Mouse (Mus musculus) hindbrain, embryonic 10.5 days (tissue): ENCODE measurements around the gene Lyrm9. TPM values are rescaled to one million over a fixed set of nuclear protein-coding genes. Genes with fewer than 3 reads are reported as not detected.

Source experiments
- DNase-seq: peaks from one replicate; pipeline ENCODE4 v3.0.0-alpha.2; 2017; ENCODE audit warnings: low spot score
- H3K27ac ChIP-seq: fragments of 300-500 bp; sonication (generic); 2 replicates; pipeline ENCODE4 v1.5.1; 2016; ENCODE audit warnings: mild to moderate bottlenecking, moderate library complexity
- H3K27me3 ChIP-seq: fragments of 300-500 bp; sonication (generic); 2 replicates; pipeline ENCODE4 v1.6.1; 2016; ENCODE audit warnings: mild to moderate bottlenecking; ENCODE audit not compliant: poor library complexity, insufficient read depth, severe bottlenecking
- H3K36me3 ChIP-seq: fragments of 300-500 bp; sonication (generic); 2 replicates; pipeline ENCODE4 v1.6.1; 2016; ENCODE audit warnings: mild to moderate bottlenecking, moderate library complexity
- H3K4me1 ChIP-seq: fragments of 300-500 bp; sonication (generic); replicated peaks from 2 replicates; pipeline ENCODE4 v1.6.1; 2016; ENCODE audit warnings: mild to moderate bottlenecking
- H3K4me3 ChIP-seq: fragments of 300-500 bp; sonication (generic); 2 replicates; pipeline ENCODE4 v1.5.1; 2016; ENCODE audit warnings: mild to moderate bottlenecking, moderate library complexity
- H3K9me3 ChIP-seq: fragments of 300-500 bp; sonication (generic); 2 replicates; pipeline ENCODE4 v1.6.1; 2016; ENCODE audit warnings: mild to moderate bottlenecking, moderate library complexity
- WGBS: fragments of 180-500 bp; shearing (Covaris S2); methylation state at CpG from one replicate; pipeline ENCODE4 v1.1.7; 2016; 5-methylcytosine and 5-hydroxymethylcytosine counted together
- polyA plus RNA-seq: library from polyadenylated mRNA; unstranded; fragments of >200 nt; fragmentation: Nextera tagmentation; extraction: Ambion mirVana; gene quantifications from 2 replicates; pipeline ENCODE4 v1.2.1, GENCODE M21; 2016

The Lyrm9 gene
- polyA plus RNA-seq, 1 experiment from 2014 or later, result 19.8 TPM

DNA sequence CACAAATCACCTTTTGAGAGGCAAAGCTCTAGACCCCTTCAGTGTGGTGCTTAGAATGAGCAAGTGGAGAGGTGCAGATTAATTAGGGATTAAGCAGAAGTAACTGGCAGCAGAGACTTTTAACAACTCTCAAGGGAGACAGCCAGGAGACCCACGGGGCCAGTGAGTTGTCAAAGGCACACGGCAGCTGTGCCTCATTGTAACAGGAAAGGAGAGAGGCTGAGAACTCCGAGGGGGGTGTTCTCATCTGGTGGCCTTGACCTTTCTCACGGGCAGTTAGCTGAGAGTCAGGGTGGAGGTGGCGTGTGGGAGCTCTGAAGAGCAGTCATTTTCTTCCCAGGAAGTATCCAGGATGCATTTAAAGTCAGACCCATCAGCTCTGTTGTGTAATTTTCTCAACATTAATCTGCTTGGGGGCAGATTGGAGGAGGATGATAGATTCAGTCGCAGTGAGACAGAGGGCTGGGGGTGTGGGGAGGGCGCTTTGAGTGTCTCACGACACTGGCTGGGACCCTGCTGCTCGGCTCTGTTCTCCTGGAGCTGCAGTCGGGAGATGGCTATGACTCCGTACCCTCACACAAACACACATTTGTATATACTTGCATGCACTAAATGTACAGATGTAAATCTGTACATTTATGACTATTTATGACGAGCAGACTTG, 5.9 kb upstream of the Lyrm9 start:
- 45% methylated on average over 12 of the region's 12 CpGs for WGBS
- no peak for DNase-seq
- Histone ChIP-seq H3K36me3 (no peaks in the 10 kb centered on the region), H3K4me1 (peaks cover 61% of the 10 kb centered on the region), H3K4me3 (no peak overlapping the region), H3K27ac (peak overlapping the region; percentile 66; the same call in 1 of the 2 replicates), H3K9me3 (no peaks in the 10 kb centered on the region), H3K27me3 (peaks cover 31% of the 10 kb centered on the region)

DNA sequence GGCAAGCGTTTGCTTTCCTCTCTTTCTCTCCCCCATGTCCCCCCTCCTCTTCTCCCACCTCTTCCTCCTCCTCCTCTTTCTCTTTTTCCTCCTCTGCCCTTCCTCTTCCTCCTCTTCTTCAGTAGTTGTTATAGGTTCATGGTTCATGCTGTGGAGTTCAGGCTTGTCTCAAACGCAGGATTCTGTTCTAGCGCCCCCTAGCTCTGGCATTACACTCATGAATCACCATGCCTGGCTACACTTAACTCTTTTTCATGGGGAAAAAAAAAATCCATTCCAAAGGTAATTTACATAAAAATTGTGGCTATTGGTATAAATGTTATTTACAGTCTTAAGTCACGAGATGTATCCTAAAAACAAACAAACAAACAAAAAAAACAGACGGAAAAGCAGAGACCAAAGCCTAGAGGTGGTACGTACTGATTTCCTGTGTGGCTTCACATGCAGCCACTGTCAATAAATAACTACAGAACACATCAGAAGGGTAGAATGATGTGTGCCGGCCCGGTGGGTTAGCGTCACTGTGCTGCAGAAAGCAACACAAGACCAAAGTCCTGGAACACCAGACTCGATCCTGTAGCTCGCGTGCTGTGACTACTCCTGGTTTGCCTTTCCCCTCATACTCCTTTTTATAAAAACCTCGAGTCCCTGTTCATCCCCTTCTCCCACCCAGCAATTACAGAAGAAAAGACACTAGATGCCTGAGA, 3.4 kb upstream of the Lyrm9 start:
- no peak for DNase-seq
- no peak overlapping the region for H3K27ac ChIP-seq
- no peaks in the 10 kb centered on the region for H3K36me3 ChIP-seq
- peaks cover 64% of the 10 kb centered on the region for H3K4me1 ChIP-seq
- no peak overlapping the region for H3K4me3 ChIP-seq
- WGBS, result 56% methylated on average over 13 of the region's 13 CpGs
- H3K9me3 ChIP-seq, result no peaks in the 10 kb centered on the region
- H3K27me3 ChIP-seq, result peaks cover 25% of the 10 kb centered on the region

DNA sequence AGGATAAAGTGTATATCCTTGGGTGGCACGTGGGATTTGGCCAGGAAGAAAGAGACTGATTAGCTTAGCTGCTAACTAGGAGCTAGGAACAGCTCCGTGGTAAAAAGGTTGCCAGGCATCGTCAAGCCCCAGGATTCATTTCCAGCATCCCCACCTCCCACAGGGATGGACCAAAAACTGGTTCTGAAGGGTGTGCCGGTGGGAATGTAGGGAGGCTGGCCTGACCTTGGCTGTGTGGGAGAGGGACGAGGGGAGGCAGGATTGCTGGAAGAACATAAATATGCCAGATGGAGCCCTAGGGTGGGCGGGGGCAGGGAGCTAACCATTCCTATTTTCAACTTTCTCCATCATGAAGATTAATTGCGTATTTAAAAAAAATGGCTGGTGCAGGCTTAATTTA, 1.2 kb downstream of the Lyrm9 start:
- H3K4me1 ChIP-seq, result peaks cover 78% of the 10 kb centered on the region
- no peaks in the 10 kb centered on the region for H3K36me3 ChIP-seq
- H3K27ac ChIP-seq, result peak overlapping the region; percentile 87; the same call in 1 of the 2 replicates
- DNase-seq, result no peak
- H3K9me3 ChIP-seq, result no peaks in the 10 kb centered on the region
- no peaks in the 10 kb centered on the region for H3K27me3 ChIP-seq
- peak overlapping the region; percentile 61 for H3K4me3 ChIP-seq
- 44% methylated on average over 7 of the region's 7 CpGs for WGBS

DNA sequence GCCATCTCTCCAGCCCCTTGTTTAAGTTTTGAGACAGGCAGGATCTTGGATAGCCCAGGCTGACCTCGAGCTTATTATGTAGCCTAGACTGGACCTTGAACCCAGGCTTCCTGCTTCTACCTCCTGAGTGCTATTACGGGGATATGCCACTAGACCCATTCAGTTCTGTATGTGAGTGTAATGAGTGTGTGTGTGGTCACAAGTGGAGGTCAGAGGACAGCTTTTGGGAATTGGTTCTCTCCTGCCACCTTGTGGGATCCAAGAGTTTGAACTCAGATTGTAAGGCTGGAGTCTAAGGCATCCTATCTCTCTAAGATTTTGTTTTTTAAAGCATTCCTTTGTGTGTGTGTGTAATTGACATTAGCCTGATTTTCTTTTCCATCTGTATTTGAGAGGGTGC, 2.0 kb downstream of the Lyrm9 start:
- 50% methylated on average over 2 of the region's 2 CpGs for whole genome bisulfite sequencing
- Histone ChIP-seq H3K27ac (no peak overlapping the region), H3K27me3 (no peaks in the 10 kb centered on the region), H3K36me3 (no peaks in the 10 kb centered on the region), H3K4me3 (no peak overlapping the region), H3K4me1 (peaks cover 83% of the 10 kb centered on the region), H3K9me3 (no peaks in the 10 kb centered on the region)
- no peak for DNase-seq

DNA sequence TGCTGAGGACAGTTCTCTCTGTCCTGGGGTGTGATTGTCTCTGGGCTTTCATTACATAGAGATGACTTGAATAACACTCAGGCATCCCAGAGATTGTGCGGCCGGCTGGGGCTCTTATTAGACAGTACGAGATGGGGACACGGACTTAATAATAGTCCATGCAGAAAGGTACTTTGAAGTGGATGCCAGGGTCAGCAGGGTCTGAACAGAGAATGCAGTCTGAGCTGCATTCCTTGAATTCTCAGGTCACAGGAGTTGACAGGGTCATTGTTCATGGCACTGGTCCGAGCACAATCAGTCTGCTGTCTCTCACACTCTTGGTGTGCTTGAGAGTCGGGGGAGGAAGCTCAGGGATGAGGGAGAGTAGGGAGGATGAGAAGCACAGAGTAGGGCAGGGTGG, 3.0 kb downstream of the Lyrm9 start:
- Histone ChIP-seq H3K9me3 (no peaks in the 10 kb centered on the region), H3K27ac (peak overlapping the region; percentile 62; the same call in 1 of the 2 replicates), H3K4me3 (no peak overlapping the region), H3K27me3 (no peaks in the 10 kb centered on the region), H3K4me1 (peaks cover 76% of the 10 kb centered on the region), H3K36me3 (no peaks in the 10 kb centered on the region)
- 2% methylated on average over 6 of the region's 6 CpGs for WGBS
- peak; percentile 54 for DNase-seq

DNA sequence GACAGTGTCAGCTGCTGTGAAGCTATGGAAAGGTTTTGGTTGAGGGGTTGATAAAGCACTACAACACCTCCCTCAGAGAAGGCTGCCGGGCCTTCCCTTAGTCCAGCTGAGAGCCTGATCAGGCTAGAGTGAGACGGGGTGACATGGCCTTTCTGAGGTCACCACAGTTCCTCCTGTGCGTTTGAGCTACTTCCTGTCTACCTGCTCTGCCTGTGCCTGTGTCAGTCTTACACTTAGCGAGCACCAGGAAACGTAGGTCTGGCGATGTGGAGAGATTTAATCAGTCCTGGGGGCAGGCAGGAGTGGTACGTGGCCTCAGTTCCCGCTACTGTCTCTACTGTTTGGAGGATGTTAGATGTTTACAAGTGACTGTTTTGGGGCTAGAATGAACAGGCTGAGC, 3.8 kb downstream of the Lyrm9 start:
- Histone ChIP-seq H3K27me3 (no peaks in the 10 kb centered on the region), H3K27ac (peak overlapping the region; percentile 62), H3K36me3 (no peaks in the 10 kb centered on the region), H3K4me3 (no peak overlapping the region), H3K9me3 (no peaks in the 10 kb centered on the region), H3K4me1 (peaks cover 72% of the 10 kb centered on the region)
- DNase-seq, result no peak
- WGBS, result 59% methylated on average over 8 of the region's 8 CpGs

DNA sequence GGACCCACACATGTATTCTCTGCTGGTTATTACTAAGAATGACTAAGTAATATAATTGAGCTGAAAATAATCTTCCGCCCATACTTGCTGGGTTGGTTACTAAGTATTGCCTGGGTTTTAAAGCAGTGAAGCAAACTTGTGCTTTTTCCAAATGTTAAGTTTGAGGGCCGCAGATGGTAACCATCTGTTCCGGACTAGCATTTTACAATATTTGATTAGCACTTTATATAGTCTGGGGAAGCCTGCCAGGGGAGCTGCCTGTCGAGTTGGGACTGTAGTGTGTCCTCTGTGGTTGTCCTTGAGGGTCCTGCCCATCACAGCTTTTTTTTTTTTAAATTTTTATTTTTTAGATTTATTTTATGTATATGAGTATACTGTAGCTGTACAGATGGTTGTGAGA, 5.3 kb downstream of the Lyrm9 start:
- no peaks in the 10 kb centered on the region for H3K9me3 ChIP-seq
- no peak overlapping the region for H3K4me3 ChIP-seq
- H3K27ac ChIP-seq, result no peak overlapping the region; the same call in 1 of the 2 replicates
- WGBS, result 82% methylated on average over 4 of the region's 4 CpGs
- peaks cover 4% of the 10 kb centered on the region; the same call in 1 of the 2 replicates for H3K27me3 ChIP-seq
- DNase-seq, result no peak
- no peaks in the 10 kb centered on the region for H3K36me3 ChIP-seq
- peaks cover 60% of the 10 kb centered on the region for H3K4me1 ChIP-seq

DNA sequence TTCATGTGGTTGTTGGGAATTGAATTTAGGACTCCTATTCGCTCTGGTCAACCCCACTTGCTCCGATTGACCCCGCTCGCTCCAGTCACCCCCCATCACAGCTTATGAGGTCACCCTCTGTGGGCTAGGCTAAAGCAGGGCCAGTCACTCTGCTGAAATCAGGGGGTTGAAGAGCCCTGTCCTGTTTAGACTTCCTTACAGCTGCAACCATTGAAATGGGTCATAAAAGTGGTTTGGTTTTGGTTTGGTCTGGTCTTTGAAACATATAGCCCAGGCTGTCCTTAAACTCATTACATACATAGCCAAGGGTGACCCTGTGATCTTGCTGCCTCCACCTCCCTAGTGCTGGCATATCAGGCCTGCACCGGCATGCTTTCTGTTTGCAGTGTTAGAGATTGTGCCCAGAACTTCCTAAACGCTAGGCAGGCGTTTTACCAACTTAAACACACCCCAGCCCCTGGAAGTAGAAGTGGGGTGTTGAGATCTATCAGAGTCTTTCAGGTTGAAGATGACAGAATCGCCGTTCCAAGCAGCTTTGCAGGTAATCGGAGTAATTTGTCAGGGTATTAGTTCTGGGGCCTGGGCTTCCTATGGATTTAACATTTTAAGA, 5.8 kb downstream of the Lyrm9 start:
- Histone ChIP-seq H3K4me3 (no peak overlapping the region), H3K4me1 (peaks cover 55% of the 10 kb centered on the region), H3K9me3 (no peaks in the 10 kb centered on the region), H3K27me3 (peaks cover 4% of the 10 kb centered on the region; the same call in 1 of the 2 replicates), H3K27ac (peak overlapping the region; percentile 59; the same call in 1 of the 2 replicates), H3K36me3 (no peaks in the 10 kb centered on the region)
- WGBS, result 93% methylated on average over 10 of the region's 10 CpGs
- no peak for DNase-seq

DNA sequence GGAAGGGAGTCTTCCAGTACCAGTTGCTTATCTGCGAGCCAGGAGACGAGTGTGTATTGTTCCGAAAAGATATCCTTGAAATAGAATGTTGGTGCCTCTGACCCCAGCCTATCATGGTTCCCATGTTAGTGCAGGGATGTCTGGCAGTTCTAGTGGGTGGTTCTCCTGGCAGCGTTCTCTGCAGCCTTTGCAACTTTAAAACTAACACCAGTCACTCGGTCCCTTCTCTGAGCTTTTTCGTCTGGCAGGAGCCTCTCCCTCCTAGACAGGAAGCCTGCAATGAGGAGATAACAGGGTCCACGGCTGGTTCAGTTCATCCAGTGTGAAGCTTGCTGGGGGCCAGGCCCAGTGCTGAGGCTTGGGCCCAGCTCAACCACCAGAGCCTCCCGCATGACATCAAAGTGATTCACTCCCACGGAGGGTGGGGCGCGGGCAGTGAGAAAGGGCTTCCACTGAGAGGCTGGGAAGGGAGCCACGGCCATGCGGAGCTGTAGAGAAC, 6.5 kb downstream of the Lyrm9 start:
- H3K36me3 ChIP-seq, result no peaks in the 10 kb centered on the region
- H3K4me1 ChIP-seq, result peaks cover 48% of the 10 kb centered on the region
- DNase-seq, result no peak
- no peaks in the 10 kb centered on the region for H3K9me3 ChIP-seq
- no peak overlapping the region for H3K4me3 ChIP-seq
- H3K27me3 ChIP-seq, result peaks cover 4% of the 10 kb centered on the region; the same call in 1 of the 2 replicates
- peak overlapping the region; percentile 62 for H3K27ac ChIP-seq
- WGBS, result 75% methylated on average over 13 of the region's 13 CpGs

DNA sequence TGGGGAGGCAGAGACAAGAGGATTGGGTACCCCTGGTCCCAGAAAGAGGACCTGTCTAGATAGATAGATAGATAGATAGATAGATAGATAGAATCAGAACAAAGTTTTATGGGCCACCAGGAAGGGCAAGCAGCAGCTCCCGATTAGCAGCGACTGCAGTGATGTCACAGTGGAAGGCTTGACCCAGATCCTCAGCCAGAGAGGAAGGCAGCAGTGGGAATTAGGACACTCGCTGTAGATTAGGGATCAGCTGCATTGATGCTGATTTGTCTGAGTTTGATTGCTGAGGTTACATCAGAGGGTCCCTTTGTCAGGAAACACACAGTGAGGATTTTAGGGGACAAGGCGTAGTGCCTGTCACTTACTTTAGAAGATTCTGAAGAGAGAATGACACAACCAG, 10.1 kb downstream of the Lyrm9 start:
- Histone ChIP-seq H3K27me3 (peaks cover 4% of the 10 kb centered on the region; the same call in 1 of the 2 replicates), H3K36me3 (peaks cover 18% of the 10 kb centered on the region), H3K4me1 (peaks cover 18% of the 10 kb centered on the region), H3K27ac (no peak overlapping the region), H3K9me3 (no peaks in the 10 kb centered on the region), H3K4me3 (no peak overlapping the region)
- 86% methylated on average over 4 of the region's 4 CpGs for WGBS
- no peak for DNase-seq

DNA sequence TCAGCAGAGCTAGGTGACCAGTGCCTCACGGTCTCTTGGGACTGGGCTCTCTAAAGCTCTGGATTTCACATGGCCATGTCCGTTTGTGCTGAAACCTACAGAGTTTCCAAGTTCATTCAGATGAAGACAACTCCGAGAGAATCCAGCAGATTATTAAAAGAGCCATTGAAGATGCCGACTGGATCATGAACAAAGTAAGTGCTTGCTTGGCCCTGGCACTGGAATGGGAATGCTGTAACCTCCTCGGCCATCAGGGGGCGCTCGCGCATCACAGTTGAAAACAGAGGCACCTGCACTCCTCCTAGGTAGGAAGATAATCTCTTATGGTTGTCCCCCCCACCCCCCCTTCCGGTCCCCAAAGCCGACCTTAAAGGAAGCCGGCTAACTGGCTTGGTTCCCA, 11.6 kb downstream of the Lyrm9 start:
- Histone ChIP-seq H3K9me3 (no peaks in the 10 kb centered on the region), H3K4me3 (no peak overlapping the region), H3K27me3 (peaks cover 4% of the 10 kb centered on the region; the same call in 1 of the 2 replicates), H3K27ac (no peak overlapping the region), H3K36me3 (peaks cover 18% of the 10 kb centered on the region), H3K4me1 (peaks cover 4% of the 10 kb centered on the region)
- 14% methylated on average over 11 of the region's 11 CpGs for WGBS
- DNase-seq, result peak; percentile 75

DNA sequence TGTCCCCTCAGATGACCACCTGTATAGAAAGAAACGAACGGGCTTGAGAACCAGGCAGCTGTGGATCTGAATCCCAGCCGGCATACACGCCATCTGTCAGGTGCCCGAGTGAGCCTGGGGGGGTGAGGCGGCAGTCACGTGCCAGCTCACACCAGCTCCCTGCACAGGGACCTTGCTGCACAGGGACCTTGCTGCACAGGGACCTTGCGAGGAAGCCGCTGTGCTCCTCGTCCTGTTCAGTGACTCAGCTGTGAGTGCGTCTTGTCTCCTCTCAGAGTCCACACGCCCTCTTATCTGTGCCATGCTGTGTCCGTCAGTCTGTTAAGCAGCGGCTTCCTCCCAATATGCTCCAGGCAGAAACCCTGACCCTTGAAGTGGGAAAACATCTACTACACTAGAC, 13.1 kb downstream of the Lyrm9 start:
- 90% methylated on average over 14 of the region's 14 CpGs for WGBS

DNA sequence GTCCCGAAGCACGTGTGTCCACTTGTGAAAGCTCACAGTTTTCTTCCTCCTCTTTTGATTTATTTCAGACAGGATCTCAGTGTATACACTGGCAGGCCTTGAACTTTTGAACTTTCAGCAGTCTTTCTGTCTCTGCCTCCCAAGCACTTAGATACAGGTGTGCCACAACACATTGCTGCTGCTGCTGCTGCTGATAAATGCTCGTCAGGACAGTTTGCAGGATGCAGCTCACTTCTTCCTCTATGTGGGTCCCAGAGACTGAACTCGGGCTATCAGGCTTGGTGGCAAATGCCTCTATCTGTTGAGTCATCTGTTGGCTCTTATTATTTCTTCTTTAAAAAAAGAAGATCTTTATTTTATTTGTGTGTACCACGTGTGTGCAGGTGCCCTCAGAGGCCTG, 13.8 kb downstream of the Lyrm9 start:
- H3K27ac ChIP-seq, result no peak overlapping the region
- no peaks in the 10 kb centered on the region; the same call in 1 of the 2 replicates for H3K4me1 ChIP-seq
- no peak overlapping the region for H3K4me3 ChIP-seq
- H3K36me3 ChIP-seq, result peaks cover 18% of the 10 kb centered on the region
- H3K27me3 ChIP-seq, result peaks cover 4% of the 10 kb centered on the region; the same call in 1 of the 2 replicates
- 90% methylated on average over 5 of the region's 5 CpGs for WGBS
- no peaks in the 10 kb centered on the region for H3K9me3 ChIP-seq
- no peak for DNase-seq

More for the DNA sequence above, 13.1 kb downstream of the Lyrm9 start:
- Histone ChIP-seq H3K27me3 (peaks cover 4% of the 10 kb centered on the region; the same call in 1 of the 2 replicates), H3K27ac (no peak overlapping the region), H3K9me3 (no peaks in the 10 kb centered on the region), H3K4me3 (no peak overlapping the region), H3K4me1 (no peaks in the 10 kb centered on the region; the same call in 1 of the 2 replicates), H3K36me3 (peaks cover 18% of the 10 kb centered on the region)
- no peak for DNase-seq
